Mouse (Mus musculus) cerebellum, postnatal 36 days (tissue): ENCODE measurements around the gene Vmn2r43.
"Not testable (repeated sequence)": the region's sequence is repeated elsewhere in the genome, so short reads cannot be mapped to it uniquely, and the experiment has no call there.

Experiments
- DNase-seq, 2 experiments: peaks; one replicate each; pipeline ENCODE4 v3.0.0; 2021 to 2022; ENCODE audit warnings: mixed read lengths in 2 of 2

The Vmn2r43 gene

GRCm38 (mm10) chr7:8260499-8260898, at the start of gene Vmn2r43:
Vmn2r43 (minus strand) TSS chr7:8260599.
- DNase-seq: not testable (repeated sequence)

GRCm38 (mm10) chr7:8200220-8200619, 60.2 kb downstream of the Vmn2r43 start, which contains the start of gene Vmn2r42:
Vmn2r42 (minus strand) TSS chr7:8200320.
- DNase-seq: not testable (repeated sequence)
